Mouse (Mus musculus) G1E (cell line): ENCODE results near the gene Gdpd1.

Source experiments
- CTCF ChIP-seq: IDR thresholded peaks from 2 replicates; pipeline ENCODE4 v1.5.1; 2012; ENCODE audit warnings: low read depth, low read length, inconsistent platforms, mixed read lengths
- GATA2 ChIP-seq: IDR thresholded peaks from 2 replicates; pipeline ENCODE4 v1.6.1; 2012; ENCODE audit warnings: low read depth, low read length, inconsistent platforms, borderline replicate concordance

GRCm38 (mm10) chr11:87046968-87047367 is 26.9 kb downstream of the Gdpd1 start:
- TF ChIP-seq CTCF = no peak
- TF ChIP-seq GATA2 = no peak
